Mouse (Mus musculus) erythroblast, embryonic 14.5 days (primary cell): ENCODE results near the gene Trim54.

Experiments used
- GATA1 ChIP-seq: IDR thresholded peaks from 2 replicates; pipeline ENCODE4 v1.6.1; 2012; ENCODE audit warnings: low read length, inconsistent platforms, mixed read lengths
- TAL1 ChIP-seq: IDR thresholded peaks from 3 replicates; pipeline ENCODE4 v1.6.1; 2012; ENCODE audit warnings: low read length, inconsistent platforms, mixed read lengths

DNA sequence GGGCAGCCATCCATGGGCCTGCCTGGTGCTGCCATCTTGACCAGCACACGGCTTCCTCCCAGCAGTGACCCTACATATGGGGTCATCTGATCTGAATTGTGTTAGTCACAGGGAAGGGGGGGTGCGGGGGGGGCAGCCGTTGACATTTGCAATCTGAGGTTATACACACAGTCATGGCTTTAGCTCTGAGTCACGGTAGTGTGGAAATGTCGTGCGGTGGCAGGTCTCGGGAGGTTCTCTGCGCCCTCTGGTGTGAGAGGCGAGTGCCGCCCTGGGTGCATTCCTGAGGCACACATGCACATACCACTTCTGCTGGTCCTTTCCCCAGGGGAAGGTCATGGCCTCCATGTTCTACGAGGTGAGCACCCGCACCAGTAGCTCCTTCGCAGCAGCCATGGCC lies 40.2 kb upstream of the Trim54 start:
- TF ChIP-seq GATA1 (no peak), TAL1 (no peak)
